Mouse (Mus musculus): ENCODE data around the gene Rfx3.

GRCm38 (mm10) chr19:27919040-27919439 lies 91.9 kb downstream of the Rfx3 start:
- TF ChIP-seq POLR2A (IDR thresholded peaks at IDR 0.05; ENCODE audit: control insufficient read depth, extremely low read depth, insufficient read depth, low read length, poor library complexity) = no peak
- TF ChIP-seq CTCF (IDR thresholded peaks at IDR 0.05; ENCODE audit: borderline replicate concordance, control insufficient read depth, extremely low read depth, insufficient read depth, low read length, poor library complexity) = no peak

Data from thymus, adult 2 months (tissue).